Mouse (Mus musculus): ENCODE measurements at regions not wholly inside any gene's neighbourhood (a gene's known extent, or its start where the extent isn't known, plus 50 kb on each side); places are given as distances from the start of the nearest gene placed in this dataset.

GRCm38 (mm10) chr10:14217284-14217683 lies 251.4 kb downstream of the Hivep2 start:
- DNase-seq (ENCODE audit: low read depth) = no peak
- no peak for TF ChIP-seq POLR2A (IDR thresholded peaks at IDR 0.05; ENCODE audit: borderline replicate concordance, extremely low read depth, insufficient read depth, insufficient read length, poor library complexity, severe bottlenecking)
- TF ChIP-seq CTCF (IDR thresholded peaks at IDR 0.05; ENCODE audit: borderline replicate concordance, extremely low read depth, insufficient read depth, insufficient read length) = no peak

GRCm38 (mm10) chr10:14216191-14216992 lies 250.5 kb downstream of the Hivep2 start:
- TF ChIP-seq POLR2A (IDR thresholded peaks at IDR 0.05; ENCODE audit: borderline replicate concordance, extremely low read depth, insufficient read depth, insufficient read length, poor library complexity, severe bottlenecking) (no peak), CTCF (IDR thresholded peaks at IDR 0.05; ENCODE audit: borderline replicate concordance, extremely low read depth, insufficient read depth, insufficient read length) (no peak)
- DNase-seq (ENCODE audit: low read depth) = peak; percentile 48

- no peak for DNase-seq (ENCODE audit: low read depth)
- TF ChIP-seq POLR2A (IDR thresholded peaks at IDR 0.05; ENCODE audit: borderline replicate concordance, extremely low read depth, insufficient read depth, insufficient read length, poor library complexity, severe bottlenecking) (no peak), CTCF (IDR thresholded peaks at IDR 0.05; ENCODE audit: borderline replicate concordance, extremely low read depth, insufficient read depth, insufficient read length) (no peak)
Observed at GRCm38 (mm10) chr10:14215512-14215911, 249.6 kb downstream of the Hivep2 start.

GRCm38 (mm10) chr10:14213536-14213935 lies 247.7 kb downstream of the Hivep2 start:
- no peak for TF ChIP-seq CTCF (IDR thresholded peaks at IDR 0.05; ENCODE audit: borderline replicate concordance, extremely low read depth, insufficient read depth, insufficient read length)
- TF ChIP-seq POLR2A (IDR thresholded peaks at IDR 0.05; ENCODE audit: borderline replicate concordance, extremely low read depth, insufficient read depth, insufficient read length, poor library complexity, severe bottlenecking) = no peak
- no peak for DNase-seq (ENCODE audit: low read depth)

GRCm38 (mm10) chr10:14211926-14212325 lies 246.1 kb downstream of the Hivep2 start:
- TF ChIP-seq POLR2A (IDR thresholded peaks at IDR 0.05; ENCODE audit: borderline replicate concordance, extremely low read depth, insufficient read depth, insufficient read length, poor library complexity, severe bottlenecking) = no peak
- TF ChIP-seq CTCF (IDR thresholded peaks at IDR 0.05; ENCODE audit: borderline replicate concordance, extremely low read depth, insufficient read depth, insufficient read length) = no peak
- DNase-seq (ENCODE audit: low read depth) = no peak

GRCm38 (mm10) chr10:14211481-14211880 lies 245.6 kb downstream of the Hivep2 start:
- TF ChIP-seq CTCF (IDR thresholded peaks at IDR 0.05; ENCODE audit: borderline replicate concordance, extremely low read depth, insufficient read depth, insufficient read length) (no peak), POLR2A (IDR thresholded peaks at IDR 0.05; ENCODE audit: borderline replicate concordance, extremely low read depth, insufficient read depth, insufficient read length, poor library complexity, severe bottlenecking) (no peak)
- no peak for DNase-seq (ENCODE audit: low read depth)

- TF ChIP-seq CTCF (IDR thresholded peaks at IDR 0.05; ENCODE audit: borderline replicate concordance, extremely low read depth, insufficient read depth, insufficient read length) (no peak), POLR2A (IDR thresholded peaks at IDR 0.05; ENCODE audit: borderline replicate concordance, extremely low read depth, insufficient read depth, insufficient read length, poor library complexity, severe bottlenecking) (no peak)
- no peak for DNase-seq (ENCODE audit: low read depth)
Observed at GRCm38 (mm10) chr10:14210445-14210844, 244.6 kb downstream of the Hivep2 start.

- TF ChIP-seq CTCF (IDR thresholded peaks at IDR 0.05; ENCODE audit: borderline replicate concordance, extremely low read depth, insufficient read depth, insufficient read length) (no peak), POLR2A (IDR thresholded peaks at IDR 0.05; ENCODE audit: borderline replicate concordance, extremely low read depth, insufficient read depth, insufficient read length, poor library complexity, severe bottlenecking) (no peak)
- DNase-seq (ENCODE audit: low read depth) = no peak
Observed at GRCm38 (mm10) chr10:14210045-14210444, 244.2 kb downstream of the Hivep2 start.

- no peak for DNase-seq (ENCODE audit: low read depth)
- no peak for TF ChIP-seq CTCF (IDR thresholded peaks at IDR 0.05; ENCODE audit: borderline replicate concordance, extremely low read depth, insufficient read depth, insufficient read length)
- TF ChIP-seq POLR2A (IDR thresholded peaks at IDR 0.05; ENCODE audit: borderline replicate concordance, extremely low read depth, insufficient read depth, insufficient read length, poor library complexity, severe bottlenecking) = no peak
Observed at GRCm38 (mm10) chr10:14208206-14208605, 242.3 kb downstream of the Hivep2 start.

- peak; percentile 71 for DNase-seq (ENCODE audit: low read depth)
- no peak for TF ChIP-seq CTCF (IDR thresholded peaks at IDR 0.05; ENCODE audit: borderline replicate concordance, extremely low read depth, insufficient read depth, insufficient read length)
- no peak for TF ChIP-seq POLR2A (IDR thresholded peaks at IDR 0.05; ENCODE audit: borderline replicate concordance, extremely low read depth, insufficient read depth, insufficient read length, poor library complexity, severe bottlenecking)
Observed at GRCm38 (mm10) chr10:14207616-14208015, 241.7 kb downstream of the Hivep2 start.

GRCm38 (mm10) chr10:14207051-14207570 lies 241.2 kb downstream of the Hivep2 start:
- DNase-seq (ENCODE audit: low read depth) = no peak
- no peak for TF ChIP-seq CTCF (IDR thresholded peaks at IDR 0.05; ENCODE audit: borderline replicate concordance, extremely low read depth, insufficient read depth, insufficient read length)
- no peak for TF ChIP-seq POLR2A (IDR thresholded peaks at IDR 0.05; ENCODE audit: borderline replicate concordance, extremely low read depth, insufficient read depth, insufficient read length, poor library complexity, severe bottlenecking)

All from brain, embryonic 14.5 days (tissue).